25 mouse cellular contexts compared by ENCODE assay signal in the genomic region with DNA sequence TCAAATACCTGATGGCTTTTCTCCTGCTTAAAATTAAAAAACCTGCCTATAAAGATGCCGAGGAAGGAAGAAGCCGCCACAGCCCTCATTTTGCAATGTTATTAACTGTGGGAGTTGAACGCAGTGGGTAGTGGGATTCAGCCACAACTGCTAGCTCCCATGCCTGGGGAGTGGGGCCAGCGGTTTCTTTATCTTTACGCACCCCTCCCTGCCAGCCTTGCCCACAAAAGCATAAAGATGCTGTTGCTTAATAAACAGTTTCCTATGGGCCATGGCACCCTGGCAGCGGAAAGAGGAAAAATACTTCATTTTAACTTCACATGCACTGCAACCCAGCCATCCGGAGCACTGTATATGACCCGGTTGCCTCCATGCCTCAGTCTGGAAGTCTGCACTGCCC.
"Had no signal": no experiment of that assay in that cellular context is flagged by ENCODE, and none has a peak within 500 bp of the region (broad histone marks: within the 10 kb centered on the region; RNA-seq: fewer than 3 reads in every experiment).

No protein-coding gene starts in this region.

- DNase-seq: gastrocnemius, postnatal 14 days; gastrocnemius, postnatal 36 days; heart, adult 18-20 months; heart, postnatal 10 days; heart, postnatal 4 days; kidney, adult 11 months; kidney, adult 2 months; kidney, adult 9 months; kidney, postnatal 14 days; kidney, postnatal 36 days; layer of hippocampus, adult 9-11 months; layer of hippocampus, postnatal 36 days; left cerebral cortex, postnatal 4 days had no signal

- H3K9ac ChIP-seq: heart, embryonic 12.5 days; hindbrain, embryonic 12.5 days; hindbrain, embryonic 14.5 days; kidney, embryonic 15.5 days; limb, embryonic 13.5 days; limb, embryonic 15.5 days; liver, embryonic 12.5 days had no signal

- H3K4me1 ChIP-seq: heart, embryonic 10.5 days; heart, embryonic 12.5 days; hindbrain, embryonic 10.5 days; hindbrain, embryonic 12.5 days; kidney, embryonic 15.5 days; limb, embryonic 13.5 days; limb, embryonic 15.5 days; liver, embryonic 12.5 days had no signal

- H3K27me3 ChIP-seq: liver, embryonic 12.5 days had no signal

- ATAC-seq: hindbrain, postnatal 0 days; intestine, embryonic 16.5 days; liver, embryonic 12.5 days had no signal

- H3K9me3 ChIP-seq: heart, embryonic 10.5 days; heart, embryonic 12.5 days; hindbrain, embryonic 10.5 days; hindbrain, embryonic 12.5 days; kidney, embryonic 15.5 days; limb, embryonic 13.5 days; limb, embryonic 15.5 days; liver, embryonic 12.5 days had no signal

- H3K4me2 ChIP-seq: heart, embryonic 12.5 days; hindbrain, embryonic 12.5 days; hindbrain, embryonic 14.5 days; kidney, embryonic 15.5 days; limb, embryonic 13.5 days; limb, embryonic 15.5 days; liver, embryonic 12.5 days had no signal

- H3K36me3 ChIP-seq: heart, embryonic 10.5 days; heart, embryonic 12.5 days; hindbrain, embryonic 10.5 days; hindbrain, embryonic 12.5 days; kidney, embryonic 15.5 days; limb, embryonic 13.5 days; limb, embryonic 15.5 days; liver, embryonic 12.5 days had no signal

- H3K27ac ChIP-seq: heart, embryonic 10.5 days; hindbrain, embryonic 10.5 days; hindbrain, embryonic 12.5 days; hindbrain, embryonic 14.5 days; hindbrain, postnatal 0 days; kidney, embryonic 15.5 days; kidney, postnatal 0 days; limb, embryonic 13.5 days; limb, embryonic 15.5 days; liver, embryonic 12.5 days had no signal

- H3K4me3 ChIP-seq: heart, embryonic 10.5 days; heart, embryonic 12.5 days; hindbrain, embryonic 10.5 days; hindbrain, embryonic 12.5 days; kidney, embryonic 15.5 days; limb, embryonic 13.5 days; limb, embryonic 15.5 days; liver, embryonic 12.5 days had no signal
